Comparison of ENCODE assay signal across 9 mouse cellular contexts in genomic region chr13:118350257-118350656, GRCm38 (mm10). TPM values are rescaled to one million over a fixed set of nuclear protein-coding genes. Genes with fewer than 3 reads are reported as not detected.
DNase-seq lines count a peak whose midpoint lies in the region; ATAC-seq and TF ChIP-seq lines count a peak whose summit lies in the region.
"Had no signal": no experiment of that assay in that cellular context is flagged by ENCODE, and none has a peak within 500 bp of the region (broad histone marks: within the 10 kb centered on the region; RNA-seq: fewer than 3 reads in every experiment).

No protein-coding gene starts in this region.

- no peaks in the 10 kb centered on the region for H3K4me1 ChIP-seq in forebrain, embryonic 13.5 days
- H3K4me1 ChIP-seq in forebrain, embryonic 16.5 days (replicated peaks; ENCODE audit: control insufficient read depth, insufficient read depth, low read length): no peaks in the 10 kb centered on the region
- no peaks in the 10 kb centered on the region for H3K4me1 ChIP-seq in liver, postnatal 0 days (ENCODE audit: insufficient read depth)
- no peaks in the 10 kb centered on the region for H3K4me1 ChIP-seq in liver, embryonic 11.5 days (replicated peaks; ENCODE audit: control insufficient read depth, insufficient read depth, low read length)

- no peak overlapping the region for H3K9ac ChIP-seq in forebrain, embryonic 13.5 days
- no peak overlapping the region for H3K9ac ChIP-seq in forebrain, embryonic 16.5 days (replicated peaks; ENCODE audit: low read depth, low read length)
- H3K9ac ChIP-seq in liver, postnatal 0 days (replicated peaks): no peak overlapping the region
- no peak overlapping the region for H3K9ac ChIP-seq in liver, embryonic 11.5 days (ENCODE audit: low read depth, low read length)

- H3K9me3 ChIP-seq in forebrain, embryonic 13.5 days (replicated peaks): no peaks in the 10 kb centered on the region
- H3K9me3 ChIP-seq in forebrain, embryonic 16.5 days (ENCODE audit: control insufficient read depth, low read length): no peaks in the 10 kb centered on the region
- no peaks in the 10 kb centered on the region for H3K9me3 ChIP-seq in liver, postnatal 0 days (ENCODE audit: low read length)
- H3K9me3 ChIP-seq in liver, embryonic 11.5 days (ENCODE audit: control insufficient read depth, low read length): no peaks in the 10 kb centered on the region

- TF ChIP-seq CTCF in liver, postnatal 0 days (IDR thresholded peaks at IDR 0.05; ENCODE audit: low read depth): peak; percentile 81

- ATAC-seq in forebrain, embryonic 13.5 days: peak; percentile 43; the same call in 1 of the 2 replicates
- ATAC-seq in forebrain, embryonic 16.5 days: no peak
- no peak for ATAC-seq in liver, postnatal 0 days
- no peak for ATAC-seq in liver, embryonic 11.5 days (replicated peaks; ENCODE audit: low FRiP score)

- no peak overlapping the region for H3K4me3 ChIP-seq in forebrain, embryonic 13.5 days
- no peak overlapping the region for H3K4me3 ChIP-seq in forebrain, embryonic 16.5 days (replicated peaks; ENCODE audit: low read length)
- no peak overlapping the region for H3K4me3 ChIP-seq in liver, postnatal 0 days (ENCODE audit: low read depth, low read length)
- no peak overlapping the region for H3K4me3 ChIP-seq in liver, embryonic 11.5 days (ENCODE audit: low read depth, low read length)

- WGBS in forebrain, embryonic 13.5 days: 25% methylated on average over 10 of the region's 10 CpGs
- WGBS in forebrain, embryonic 16.5 days: 23% methylated on average over 10 of the region's 10 CpGs
- 21% methylated on average over 10 of the region's 10 CpGs for WGBS in liver, postnatal 0 days (ENCODE audit: insufficient replicate concordance)
- 24% methylated on average over 10 of the region's 10 CpGs for WGBS in liver, embryonic 11.5 days

- H3K27me3 ChIP-seq in forebrain, embryonic 13.5 days: no peaks in the 10 kb centered on the region
- no peaks in the 10 kb centered on the region for H3K27me3 ChIP-seq in forebrain, embryonic 16.5 days (replicated peaks; ENCODE audit: control insufficient read depth, insufficient read depth, low read length)
- H3K27me3 ChIP-seq in liver, postnatal 0 days (ENCODE audit: insufficient read depth, low read length): no peaks in the 10 kb centered on the region
- H3K27me3 ChIP-seq in liver, embryonic 11.5 days (replicated peaks; ENCODE audit: control insufficient read depth, insufficient read depth, low read length): no peaks in the 10 kb centered on the region

- intact Hi-C loops in left cerebral cortex, postnatal 4 days (cut with DNase I): loop anchor here (2.0 kb wide), 1 partner anchor 799 kb away; no protein-coding TSS in a partner anchor

- H3K4me2 ChIP-seq in forebrain, embryonic 13.5 days: no peak overlapping the region
- no peak overlapping the region for H3K4me2 ChIP-seq in forebrain, embryonic 16.5 days (ENCODE audit: low read length)
- H3K4me2 ChIP-seq in liver, postnatal 0 days (ENCODE audit: low read depth, low read length): no peak overlapping the region
- H3K4me2 ChIP-seq in liver, embryonic 11.5 days: no peak overlapping the region

- no peak for TF ChIP-seq EP300 in liver, postnatal 0 days (IDR thresholded peaks at IDR 0.05; ENCODE audit: low read depth)

- no peak for DNase-seq in liver, postnatal 0 days
- no peak for DNase-seq in liver, embryonic 11.5 days (ENCODE audit: low spot score)
- peak; percentile 74 for DNase-seq in brain, adult 2 months (ENCODE audit: low read depth, low spot score)
- DNase-seq in mesoderm, embryonic 11.5 days (ENCODE audit: low read depth, low spot score): peak; percentile 56
- DNase-seq in right cerebral cortex, postnatal 36 days (ENCODE audit: low spot score in 2 of 2): no peak
- no peak for DNase-seq in left cerebral cortex, postnatal 4 days

- no peaks in the 10 kb centered on the region for H3K36me3 ChIP-seq in forebrain, embryonic 13.5 days (ENCODE audit: poor library complexity, severe bottlenecking)
- H3K36me3 ChIP-seq in forebrain, embryonic 16.5 days (ENCODE audit: control insufficient read depth, insufficient read depth): no peaks in the 10 kb centered on the region
- no peaks in the 10 kb centered on the region for H3K36me3 ChIP-seq in liver, postnatal 0 days (replicated peaks; ENCODE audit: insufficient read depth, low read length)
- no peaks in the 10 kb centered on the region for H3K36me3 ChIP-seq in liver, embryonic 11.5 days (ENCODE audit: control insufficient read depth, insufficient read depth, low read length)

- H3K27ac ChIP-seq in forebrain, embryonic 13.5 days: no peak overlapping the region
- no peak overlapping the region for H3K27ac ChIP-seq in forebrain, embryonic 16.5 days (ENCODE audit: low read length)
- H3K27ac ChIP-seq in liver, postnatal 0 days (ENCODE audit: low read depth): no peak overlapping the region
- H3K27ac ChIP-seq in liver, embryonic 11.5 days (ENCODE audit: low read depth, low read length): no peak overlapping the region

RNA-seq across cellular contexts. Expression of gene B430218F22Rik, which starts 36.2 kb away (rescaled TPM):
- 0.76 and 0.80 TPM in 2 replicates for polyA plus RNA-seq in forebrain, embryonic 13.5 days (2015; fragmentation: Nextera tagmentation; extraction: Ambion mirVana)
- 0.48 and 0.92 TPM in 2 replicates for polyA plus RNA-seq in forebrain, embryonic 16.5 days (2015; fragmentation: Nextera tagmentation; extraction: Ambion mirVana)
- polyA plus RNA-seq in liver, postnatal 0 days (2015; fragmentation: Nextera tagmentation; extraction: Ambion mirVana): 0.65 and 1.0 TPM in 2 replicates
- polyA plus RNA-seq in liver, embryonic 11.5 days (2014; fragmentation: Nextera tagmentation; extraction: Ambion mirVana): 0.22 and 0.38 TPM in 2 replicates
- total RNA-seq in left cerebral cortex, postnatal 4 days (2021): under 1 TPM; 0.38 to 0.50 TPM
- total RNA-seq: adrenal gland, postnatal 36 days had no signal

RNA-seq across cellular contexts. Expression of gene Mrps30, which starts 36.8 kb away (rescaled TPM):
- polyA plus RNA-seq in forebrain, embryonic 13.5 days (2015; fragmentation: Nextera tagmentation; extraction: Ambion mirVana): 26.0 and 26.1 TPM in 2 replicates
- 25.2 and 29.2 TPM in 2 replicates for polyA plus RNA-seq in forebrain, embryonic 16.5 days (2015; fragmentation: Nextera tagmentation; extraction: Ambion mirVana)
- polyA plus RNA-seq in liver, postnatal 0 days (2015; fragmentation: Nextera tagmentation; extraction: Ambion mirVana): 16.9 and 18.4 TPM in 2 replicates
- polyA plus RNA-seq in liver, embryonic 11.5 days (2014; fragmentation: Nextera tagmentation; extraction: Ambion mirVana): 47.2 and 47.8 TPM in 2 replicates
- total RNA-seq in left cerebral cortex, postnatal 4 days (2021): 10 to 100 TPM; 16.3 to 17.3 TPM

Comparison
In these comparisons a context has a peak if more than half of its experiments do, and no peak if none do; other contexts are left out.
1. DNase-seq: peak in brain, adult 2 months (single experiment) and mesoderm, embryonic 11.5 days (single experiment); none in liver, postnatal 0 days (single experiment), liver, embryonic 11.5 days (single experiment), right cerebral cortex, postnatal 36 days (0 of 2) and left cerebral cortex, postnatal 4 days (single experiment).